Mouse (Mus musculus) olfactory bulb, adult 2 months (tissue): ENCODE measurements at regions not wholly inside any gene's neighbourhood (a gene's known extent, or its start where the extent isn't known, plus 50 kb on each side); places are given as distances from the start of the nearest gene placed in this dataset.

Experiments
- H3K27ac ChIP-seq: fragments of 200-500 bp; 2 replicates; pipeline ENCODE4 v1.5.1; 2012; ENCODE audit warnings: low read depth, low read length; ENCODE audit not compliant: insufficient read depth
- H3K4me1 ChIP-seq: fragments of 200-500 bp; 2 replicates; pipeline ENCODE4 v1.6.1; 2012; ENCODE audit warnings: low read length; ENCODE audit not compliant: control insufficient read depth, insufficient read depth
- H3K4me3 ChIP-seq: fragments of 200-500 bp; 2 replicates; pipeline ENCODE4 v1.5.1; 2012; ENCODE audit warnings: mild to moderate bottlenecking, low read depth, low read length, moderate library complexity; ENCODE audit not compliant: insufficient read depth
- CTCF ChIP-seq: fragments of 200-500 bp; IDR thresholded peaks from 2 replicates; pipeline ENCODE4 v1.5.1; 2012; ENCODE audit warnings: low read depth, mild to moderate bottlenecking, low read length, moderate library complexity; ENCODE audit not compliant: insufficient read depth
- POLR2A ChIP-seq: fragments of 200-500 bp; IDR thresholded peaks from 2 replicates; pipeline ENCODE4 v1.6.1; 2012; ENCODE audit warnings: mild to moderate bottlenecking, low read depth, low read length, moderate library complexity; ENCODE audit not compliant: insufficient read depth
- WGBS: fragments of 180-500 bp; shearing (Covaris S2); methylation state at CpG from one replicate; pipeline ENCODE4 v1.1.7; 2018; 5-methylcytosine and 5-hydroxymethylcytosine counted together

- no peaks in the 10 kb centered on the region for H3K4me1 ChIP-seq
- no peak for TF ChIP-seq CTCF
- TF ChIP-seq POLR2A = no peak
- WGBS = 82% methylated on average over 3 of the region's 3 CpGs
- no peak overlapping the region for H3K27ac ChIP-seq
- H3K4me3 ChIP-seq = no peak overlapping the region
Measured at GRCm38 (mm10) chr16:52726120-52726844, 272.4 kb upstream of the Alcam start.

GRCm38 (mm10) chr16:52718231-52718932, 264.5 kb upstream of the Alcam start:
- Histone ChIP-seq H3K4me1 (no peaks in the 10 kb centered on the region), H3K27ac (no peak overlapping the region), H3K4me3 (no peak overlapping the region)
- 91% methylated on average over 1 of the region's 1 CpGs for WGBS
- TF ChIP-seq CTCF (no peak), POLR2A (no peak)

GRCm38 (mm10) chr16:52690272-52690671, 236.4 kb upstream of the Alcam start:
- no peak for TF ChIP-seq POLR2A
- no peak for TF ChIP-seq CTCF
- WGBS = 87% methylated on average over 1 of the region's 1 CpGs
- no peak overlapping the region for H3K4me3 ChIP-seq
- H3K27ac ChIP-seq = no peak overlapping the region
- H3K4me1 ChIP-seq = no peaks in the 10 kb centered on the region

- Histone ChIP-seq H3K4me3 (no peak overlapping the region), H3K4me1 (no peaks in the 10 kb centered on the region), H3K27ac (no peak overlapping the region)
- TF ChIP-seq CTCF = no peak
- no peak for TF ChIP-seq POLR2A
Measured at GRCm38 (mm10) chr16:52654825-52655224, 201.0 kb upstream of the Alcam start.
